Mouse (Mus musculus) gastrocnemius, postnatal 10 days (tissue): Measurements from ENCODE around the gene Scg5. TPM values are rescaled to one million over a fixed set of nuclear protein-coding genes. Genes with fewer than 3 reads are reported as not detected.

Source experiments
- DNase-seq: peaks from one replicate; pipeline ENCODE4 v3.0.0; 2021; ENCODE audit warnings: mixed read lengths
- total RNA-seq, 2 experiments: library from RNA; stranded (reverse); gene quantifications; 2 replicates each; pipeline ENCODE4 v1.2.3; 2021

Scg5 gene
- total RNA-seq, 2 experiments from 2014 or later, result 0.45 to 0.95 TPM

DNA sequence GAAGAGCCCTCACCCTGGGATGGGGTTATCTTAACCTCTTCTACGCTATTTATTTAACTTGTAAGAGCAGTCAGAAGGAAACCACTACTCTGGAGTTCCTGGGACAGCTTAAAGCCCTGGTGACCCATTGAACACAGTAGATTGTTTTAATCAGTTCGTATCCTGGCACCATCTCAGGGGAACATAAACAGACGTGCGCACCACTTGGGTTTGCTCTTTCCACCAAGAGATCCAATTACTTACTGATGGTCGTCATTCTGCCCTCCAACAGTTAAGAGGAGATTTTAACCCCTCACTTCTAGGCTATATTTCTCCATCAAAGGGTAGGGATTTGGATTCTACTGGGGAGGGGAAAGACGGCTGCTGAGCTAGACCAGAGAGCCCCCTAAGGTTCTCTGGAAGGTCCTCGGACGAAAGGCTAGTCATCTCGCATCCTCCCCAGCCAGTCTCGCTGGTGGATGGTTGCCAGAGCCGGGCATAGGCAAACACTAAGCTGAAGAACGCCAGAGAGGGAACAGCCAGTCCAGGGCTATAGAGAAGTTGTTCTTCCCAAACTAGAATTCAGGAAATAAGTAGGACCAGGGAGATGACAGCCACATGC lies 71.9 kb downstream of the Scg5 start:
- no peak for DNase-seq

DNA sequence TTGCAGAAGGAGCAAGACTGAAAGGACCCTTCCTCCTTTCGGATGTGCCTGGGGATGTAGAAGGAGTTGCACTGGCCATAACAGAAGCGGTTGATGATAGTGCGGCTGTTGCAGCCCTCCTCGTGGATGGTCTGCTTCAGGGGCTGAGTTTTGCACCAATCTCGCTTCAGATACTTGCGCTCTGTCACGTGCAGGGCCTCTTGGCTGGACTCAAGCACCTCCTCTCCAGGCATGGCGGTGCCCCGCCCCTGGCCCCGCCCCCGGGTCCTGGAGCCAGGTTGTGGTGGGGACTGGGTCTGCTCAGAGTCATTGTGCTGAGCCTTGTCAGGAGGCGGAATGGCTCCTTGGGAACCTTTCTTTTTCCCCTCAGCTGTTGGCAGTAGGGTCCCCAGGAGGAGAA lies 79.2 kb downstream of the Scg5 start:
- no peak for DNase-seq

DNA sequence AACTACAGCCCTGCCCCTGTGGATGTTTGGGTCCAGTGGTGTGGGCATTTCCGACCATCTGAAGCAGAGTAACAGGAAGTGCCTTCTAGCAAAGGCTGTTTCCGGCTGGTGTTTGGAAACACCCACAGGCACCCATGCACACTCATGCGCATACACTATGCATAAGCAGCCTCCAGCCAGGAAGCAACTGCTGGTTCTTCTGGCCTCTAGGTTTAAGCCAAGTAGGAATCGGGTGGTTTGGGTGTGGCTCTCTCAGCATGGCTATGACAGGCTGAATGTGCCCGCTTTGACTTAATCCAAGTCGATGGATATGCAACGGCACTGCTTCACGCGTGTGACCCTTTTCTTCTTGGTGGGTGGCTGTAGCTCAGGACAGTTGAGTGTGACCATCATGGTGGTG lies 79.6 kb downstream of the Scg5 start:
- no peak for DNase-seq

DNA sequence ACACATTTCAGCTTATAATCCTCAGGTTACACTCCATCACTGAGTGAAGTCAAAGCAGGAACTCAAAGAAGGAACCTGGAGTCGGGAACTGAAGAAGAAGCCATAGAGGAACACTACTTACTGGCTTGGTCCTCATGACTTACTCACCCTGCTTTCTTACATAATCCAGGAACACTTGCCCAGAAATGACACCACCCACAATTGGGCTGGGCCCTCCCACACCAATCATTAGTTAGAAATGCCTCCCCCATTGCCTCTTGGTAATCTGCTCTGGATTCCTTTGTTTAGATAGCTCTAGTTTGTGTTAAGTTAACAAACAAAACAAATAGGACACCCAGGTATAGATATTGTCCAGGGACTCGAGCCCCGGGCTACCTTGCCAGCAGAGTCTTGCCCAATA lies 100.3 kb downstream of the Scg5 start:
- DNase-seq, result no peak

Other genes with a start within 250 kb of the Scg5 start
- under 1 TPM; 0.12 to 0.63 TPM for gene Grem1, start 70.5 kb downstream of the Scg5 start, total RNA-seq
- 1 to 10 TPM; 7.0 to 9.1 TPM for gene Arhgap11a, start 19.5 kb upstream of the Scg5 start, total RNA-seq
- gene Gjd2, start 184.5 kb upstream of the Scg5 start, total RNA-seq, result not detected
- 1,000 to 10,000 TPM; 3,096 to 4,913 TPM for gene Actc1, start 224.4 kb upstream of the Scg5 start, total RNA-seq